Mouse (Mus musculus): Measurements from ENCODE around the gene Kcnj4. TPM values are rescaled to one million over a fixed set of nuclear protein-coding genes. Genes with fewer than 3 reads are reported as not detected.

Kcnj4 gene
- polyA plus RNA-seq, 1 experiment from 2014 or later, result 0.10 TPM

DNA sequence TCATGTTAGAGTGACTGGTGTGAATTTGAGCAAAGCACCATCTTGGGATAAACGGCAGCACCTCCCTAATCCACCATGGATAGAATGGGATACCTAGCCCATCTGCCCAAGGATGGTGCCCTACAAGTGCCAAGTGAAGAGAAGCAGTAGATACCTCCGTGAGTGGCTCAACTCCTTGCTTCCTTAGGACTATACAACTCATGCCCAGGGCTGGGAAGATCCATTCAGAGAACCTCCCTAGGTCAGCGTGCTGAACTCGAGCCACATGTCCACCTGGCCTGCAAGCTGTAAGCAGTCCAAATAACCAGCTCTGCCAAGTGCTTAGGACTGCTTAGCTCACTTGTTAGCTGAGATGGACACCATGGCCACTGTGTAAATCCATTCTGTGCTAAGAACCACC lies 22.2 kb upstream of the Kcnj4 start:
- H3K4me2 ChIP-seq, result no peak overlapping the region
- no peaks in the 10 kb centered on the region for H3K27me3 ChIP-seq (replicated peaks)
- no peaks in the 10 kb centered on the region for H3K4me1 ChIP-seq
- ATAC-seq (replicated peaks), result no peak
- H3K27ac ChIP-seq, result no peak overlapping the region
- H3K9me3 ChIP-seq, result no peaks in the 10 kb centered on the region
- H3K4me3 ChIP-seq, result no peak overlapping the region
- 80% methylated on average over 4 of the region's 4 CpGs for WGBS
- H3K9ac ChIP-seq, result no peak overlapping the region
- H3K36me3 ChIP-seq (replicated peaks), result peaks cover 41% of the 10 kb centered on the region

DNA sequence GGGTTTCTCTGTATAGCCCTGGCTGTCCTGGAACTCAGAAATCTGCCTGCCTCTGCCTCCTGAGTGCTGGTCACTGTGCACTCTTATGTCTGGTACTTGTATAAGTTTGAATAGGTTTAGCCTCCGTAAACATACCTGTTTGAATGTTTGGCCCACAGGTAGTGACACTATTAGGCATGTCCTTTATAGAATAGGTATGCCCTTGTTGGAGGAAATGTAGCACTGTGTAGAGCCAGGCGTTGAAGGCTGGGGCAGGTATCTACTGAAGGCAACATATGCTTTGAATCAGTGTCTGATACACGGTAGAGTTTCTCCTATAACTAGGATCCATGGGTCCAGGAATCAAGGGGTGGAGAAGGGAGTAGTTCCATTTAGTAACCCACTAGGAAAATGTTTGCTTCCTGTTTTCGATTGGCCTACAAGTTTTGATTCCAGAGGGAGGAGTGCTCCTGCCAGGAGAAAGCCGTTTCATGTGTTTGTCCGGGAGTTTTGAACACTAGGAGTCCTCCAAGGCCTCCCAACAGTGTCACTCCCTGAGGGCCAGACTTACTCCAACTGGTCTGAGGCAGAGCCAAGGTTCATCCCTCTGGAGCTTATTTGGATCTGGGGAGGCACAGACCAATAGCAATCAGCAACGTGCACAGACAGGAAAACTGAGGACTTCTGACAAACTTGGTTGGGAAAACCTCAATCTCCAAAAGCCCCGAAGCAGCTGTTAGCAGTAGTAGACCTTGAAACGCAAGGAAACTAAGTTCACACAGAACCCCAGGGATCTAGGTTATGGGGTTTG lies 21.1 kb upstream of the Kcnj4 start:
- no peak overlapping the region for H3K27ac ChIP-seq
- ATAC-seq (replicated peaks), result no peak; the same call in 1 of the 2 replicates
- 60% methylated on average over 9 of the region's 9 CpGs for WGBS

DNA sequence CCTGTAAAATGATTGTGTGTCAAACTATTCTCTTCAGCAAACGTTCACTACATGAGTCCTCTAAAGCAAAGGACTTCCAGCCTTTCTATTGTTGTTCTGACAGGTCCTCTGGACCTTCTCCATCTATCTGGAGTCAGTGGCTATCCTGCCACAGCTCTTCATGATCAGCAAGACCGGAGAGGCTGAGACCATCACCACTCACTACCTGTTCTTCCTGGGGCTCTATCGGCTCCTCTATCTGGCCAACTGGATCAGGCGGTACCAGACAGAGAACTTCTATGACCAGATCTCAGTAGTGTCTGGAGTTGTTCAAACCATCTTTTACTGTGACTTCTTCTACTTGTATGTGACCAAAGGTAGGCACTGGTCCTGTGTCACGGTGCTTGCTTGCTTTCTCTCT lies 20.5 kb upstream of the Kcnj4 start:
- H3K4me2 ChIP-seq, result no peak overlapping the region
- no peak overlapping the region for H3K4me3 ChIP-seq
- peaks cover 26% of the 10 kb centered on the region for H3K36me3 ChIP-seq (replicated peaks)
- no peaks in the 10 kb centered on the region for H3K27me3 ChIP-seq (replicated peaks)
- H3K4me1 ChIP-seq, result no peaks in the 10 kb centered on the region
- no peak overlapping the region for H3K27ac ChIP-seq
- no peaks in the 10 kb centered on the region for H3K9me3 ChIP-seq
- no peak for ATAC-seq (replicated peaks)
- 87% methylated on average over 5 of the region's 5 CpGs for WGBS
- no peak overlapping the region for H3K9ac ChIP-seq

More for the DNA sequence above, 21.1 kb upstream of the Kcnj4 start:
- Histone ChIP-seq H3K9me3 (no peaks in the 10 kb centered on the region), H3K36me3 (replicated peaks) (peaks cover 32% of the 10 kb centered on the region), H3K4me3 (no peak overlapping the region), H3K27me3 (replicated peaks) (no peaks in the 10 kb centered on the region), H3K4me1 (no peaks in the 10 kb centered on the region), H3K9ac (no peak overlapping the region), H3K4me2 (no peak overlapping the region)

DNA sequence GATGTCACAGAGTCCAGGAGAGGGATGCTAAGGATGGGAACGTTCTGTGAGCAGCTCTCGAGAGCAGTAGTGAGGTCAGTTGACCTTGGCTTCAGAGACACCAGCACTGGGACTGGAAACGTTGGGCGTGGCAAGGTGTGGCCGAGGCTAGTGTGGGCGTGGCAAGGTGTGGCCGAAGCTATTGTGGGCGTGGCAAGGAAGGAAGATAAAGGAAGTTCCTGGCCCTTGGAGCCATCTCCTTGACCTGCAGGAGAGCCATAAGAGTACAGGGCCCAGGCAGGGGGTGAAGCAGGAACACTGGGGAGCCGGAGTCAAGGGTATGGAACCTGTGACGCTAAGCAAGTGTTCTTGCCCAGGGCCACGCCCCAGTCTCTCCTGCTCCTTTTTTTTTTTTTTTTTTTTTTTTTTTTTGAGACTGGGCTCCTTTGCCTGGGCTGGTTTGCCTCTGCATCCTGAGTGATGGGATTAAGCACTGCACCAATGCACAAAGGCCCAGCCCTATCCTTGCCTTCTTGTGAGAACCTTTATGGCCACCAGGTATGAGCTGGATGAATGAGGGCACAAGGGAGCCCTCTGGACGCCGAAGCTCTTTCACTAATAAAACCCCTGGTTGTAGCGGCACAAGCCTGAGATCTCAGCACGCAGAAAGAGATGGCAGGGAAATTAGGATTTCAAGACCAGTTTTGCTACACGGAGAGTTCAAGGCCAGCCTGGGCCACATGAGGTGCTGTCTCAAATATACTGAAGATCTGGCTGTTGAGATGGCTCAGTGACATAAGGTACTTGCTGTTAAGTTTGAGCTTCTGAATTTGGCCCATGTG lies 14.6 kb upstream of the Kcnj4 start:
- H3K4me3 ChIP-seq, result no peak overlapping the region
- no peak overlapping the region for H3K4me2 ChIP-seq
- H3K27me3 ChIP-seq (replicated peaks), result peaks cover 38% of the 10 kb centered on the region
- H3K27ac ChIP-seq, result no peak overlapping the region
- no peak for ATAC-seq (replicated peaks)
- H3K9ac ChIP-seq, result no peak overlapping the region
- H3K36me3 ChIP-seq (replicated peaks), result no peaks in the 10 kb centered on the region
- 47% methylated on average over 16 of the region's 16 CpGs for WGBS
- peaks cover 13% of the 10 kb centered on the region for H3K4me1 ChIP-seq
- H3K9me3 ChIP-seq, result no peaks in the 10 kb centered on the region

DNA sequence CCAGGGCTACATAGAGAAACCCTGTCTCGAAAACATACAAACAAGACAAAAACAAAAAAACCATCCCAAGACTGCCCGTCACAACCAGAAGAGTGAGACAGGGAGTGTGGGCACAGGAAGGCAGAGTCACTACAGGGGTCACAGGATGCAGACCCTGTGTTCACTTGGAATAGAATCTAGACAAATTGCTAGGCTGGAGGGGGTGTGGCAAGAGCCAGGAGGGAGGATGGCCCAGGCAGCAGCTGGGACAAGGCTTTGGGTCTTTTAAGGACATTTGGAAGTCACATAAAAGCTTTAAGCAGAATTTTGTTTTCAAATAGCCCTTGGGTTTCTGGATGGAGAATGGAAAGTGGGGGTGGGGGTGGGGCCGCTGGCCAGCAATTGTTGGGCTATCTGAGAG lies 13.5 kb upstream of the Kcnj4 start:
- Histone ChIP-seq H3K36me3 (replicated peaks) (no peaks in the 10 kb centered on the region), H3K9ac (no peak overlapping the region), H3K27me3 (replicated peaks) (peaks cover 49% of the 10 kb centered on the region), H3K27ac (no peak overlapping the region), H3K9me3 (no peaks in the 10 kb centered on the region), H3K4me2 (no peak overlapping the region), H3K4me3 (no peak overlapping the region), H3K4me1 (peaks cover 13% of the 10 kb centered on the region)
- WGBS, result 89% methylated on average over 3 of the region's 3 CpGs
- ATAC-seq (replicated peaks), result no peak

DNA sequence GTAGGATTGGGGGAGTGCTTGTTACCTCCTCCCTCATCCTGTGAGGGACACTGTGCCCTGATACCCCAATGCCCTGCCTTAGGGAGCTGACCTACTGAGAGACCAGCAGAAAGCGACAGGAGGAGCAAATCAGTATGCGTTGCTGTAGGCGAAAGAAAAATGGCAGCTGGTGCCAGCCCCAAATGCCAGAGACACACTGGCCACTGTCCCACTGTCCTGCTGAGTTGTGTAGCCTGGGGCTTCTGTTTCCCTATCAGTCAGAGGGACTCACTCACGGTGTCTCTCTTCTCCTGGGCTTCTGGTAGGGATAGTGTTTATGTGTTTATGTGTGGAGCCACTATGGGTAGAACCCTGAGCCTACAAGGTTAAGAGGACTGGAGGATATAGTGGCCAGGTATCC lies 12.7 kb upstream of the Kcnj4 start:
- no peak overlapping the region for H3K27ac ChIP-seq
- H3K9me3 ChIP-seq, result no peaks in the 10 kb centered on the region
- H3K36me3 ChIP-seq (replicated peaks), result no peaks in the 10 kb centered on the region
- H3K27me3 ChIP-seq (replicated peaks), result peaks cover 56% of the 10 kb centered on the region
- no peak overlapping the region for H3K9ac ChIP-seq
- peaks cover 13% of the 10 kb centered on the region for H3K4me1 ChIP-seq
- 64% methylated on average over 4 of the region's 4 CpGs for WGBS
- H3K4me2 ChIP-seq, result no peak overlapping the region; the same call in 1 of the 2 replicates
- H3K4me3 ChIP-seq, result no peak overlapping the region
- no peak for ATAC-seq (replicated peaks)

DNA sequence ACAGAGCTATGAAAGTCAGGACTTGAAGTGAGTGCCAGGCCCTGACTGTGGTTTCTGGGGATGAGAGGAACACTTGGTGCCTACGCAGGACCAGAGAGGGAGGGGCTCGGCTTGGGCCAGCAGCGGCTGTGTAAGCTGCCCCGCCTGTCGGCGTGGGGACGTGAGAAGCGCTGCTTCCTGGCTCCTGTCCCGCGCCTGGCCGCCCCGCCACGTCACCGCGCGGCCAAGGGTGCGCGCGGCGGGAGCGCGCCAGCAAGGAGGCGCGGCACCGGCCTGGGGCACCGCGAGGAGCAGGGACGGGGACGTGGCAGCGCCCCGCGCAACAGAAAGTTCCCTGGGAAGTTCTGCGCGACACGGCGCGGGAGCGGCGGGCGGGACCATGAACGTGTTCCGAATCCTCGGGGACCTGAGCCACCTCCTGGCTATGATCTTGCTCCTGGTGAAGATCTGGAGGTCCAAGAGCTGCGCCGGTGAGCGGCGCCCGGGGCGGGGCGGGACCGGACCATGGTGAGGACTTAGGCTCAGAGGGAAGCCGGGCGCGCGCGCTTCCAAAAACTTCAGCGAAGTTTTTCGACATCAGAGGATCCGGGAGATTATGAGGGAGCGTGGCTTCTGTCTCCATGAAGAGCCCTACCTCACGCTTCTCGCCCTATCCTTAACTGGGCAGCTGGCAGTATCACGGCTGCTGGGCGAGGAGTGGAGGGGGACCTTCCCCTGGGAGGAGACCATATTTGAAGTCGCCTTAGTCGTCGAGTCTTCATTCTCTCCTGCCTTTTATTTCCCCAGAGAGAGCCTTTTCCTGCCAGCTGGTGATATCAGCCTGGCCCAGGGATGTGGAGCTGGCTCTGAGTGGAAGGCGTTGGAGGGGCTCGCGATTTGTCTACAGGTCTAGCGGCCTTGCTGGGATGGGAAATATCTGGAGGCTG lies 11.4 kb upstream of the Kcnj4 start, which contains the start of gene Kdelr3:
Kdelr3 (plus strand) TSS at position 241 of the 926 bp plus-strand sequence.
- Histone ChIP-seq H3K4me3 (peak within 1 kb of the TSS; percentile 42), H3K4me2 (peak within 1 kb of the TSS; percentile 83), H3K36me3 (replicated peaks) (no peaks in the 10 kb centered on the region), H3K9me3 (no peaks in the 10 kb centered on the region), H3K9ac (no peak within 1 kb of the TSS), H3K27me3 (replicated peaks) (peaks cover 60% of the 10 kb centered on the region), H3K27ac (no peak within 1 kb of the TSS), H3K4me1 (peaks cover 22% of the 10 kb centered on the region)
- ATAC-seq (replicated peaks), result no peak
- WGBS, result under 1% methylated on average over 71 of the region's 71 CpGs

DNA sequence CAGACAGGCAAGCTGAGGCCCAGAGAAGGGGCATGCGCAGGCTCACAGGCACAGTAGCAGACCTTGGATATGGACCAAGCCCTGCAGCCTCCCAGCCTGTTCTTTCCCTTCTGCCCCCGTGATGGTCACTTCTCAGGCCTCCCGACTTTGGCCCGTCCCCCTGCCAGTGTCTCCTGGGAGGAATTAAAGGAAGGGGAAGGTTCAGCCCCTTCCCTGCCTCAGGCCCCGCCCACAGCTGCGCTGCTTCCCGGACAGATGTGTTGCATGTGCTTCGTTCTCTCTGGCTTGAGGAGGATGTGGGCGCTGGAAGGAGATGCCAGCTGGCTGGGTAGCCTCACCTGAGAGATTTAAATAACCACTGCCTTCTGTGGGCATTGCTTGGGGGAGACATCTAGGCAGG lies 8.9 kb upstream of the Kcnj4 start:
- Histone ChIP-seq H3K9ac (no peak overlapping the region), H3K4me3 (no peak overlapping the region), H3K27me3 (replicated peaks) (peaks cover 74% of the 10 kb centered on the region), H3K27ac (no peak overlapping the region), H3K4me2 (no peak overlapping the region), H3K9me3 (no peaks in the 10 kb centered on the region), H3K4me1 (peaks cover 26% of the 10 kb centered on the region), H3K36me3 (replicated peaks) (no peaks in the 10 kb centered on the region)
- WGBS, result 9% methylated on average over 9 of the region's 9 CpGs
- no peak for ATAC-seq (replicated peaks)

DNA sequence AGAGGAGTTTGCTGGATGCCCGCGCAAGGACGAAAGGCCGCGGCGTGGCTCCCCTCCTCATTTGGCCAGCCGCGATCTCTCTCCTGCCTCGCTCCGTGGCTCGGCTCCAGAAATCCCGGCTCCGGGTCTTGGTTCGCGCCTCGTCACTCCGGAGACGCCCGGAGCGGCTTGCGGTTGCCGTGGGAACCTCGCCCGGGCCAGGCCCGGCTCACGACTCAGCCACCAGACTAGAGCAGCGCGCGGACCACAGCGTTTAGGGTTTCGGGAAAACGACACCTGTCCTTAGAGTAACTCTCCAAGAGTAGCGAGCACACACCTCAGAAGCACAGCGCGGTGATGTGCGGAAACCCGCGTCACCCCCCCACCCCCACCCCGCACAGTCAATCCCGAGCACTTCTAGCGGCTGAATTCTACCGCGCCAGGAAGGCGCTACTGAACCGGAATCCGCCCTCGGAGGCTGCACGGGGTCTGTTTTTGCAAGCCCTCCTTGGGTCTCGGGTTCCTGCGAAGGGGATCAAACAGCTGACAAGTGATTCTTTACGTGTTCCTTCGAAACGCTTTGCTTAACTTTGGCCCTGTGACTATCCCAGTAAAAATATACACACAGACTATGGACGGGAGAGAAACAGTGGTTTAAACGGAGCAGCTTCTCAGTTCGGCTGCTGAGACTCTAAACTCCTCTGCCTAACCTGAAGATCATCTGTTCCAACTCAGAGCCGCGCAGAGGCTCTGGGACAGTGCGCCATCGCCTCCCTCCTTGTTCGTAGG lies 6.7 kb upstream of the Kcnj4 start:
- Histone ChIP-seq H3K9ac (peak overlapping the region; percentile 18; the same call in 1 of the 2 replicates), H3K4me2 (peak overlapping the region; percentile 72), H3K4me1 (peaks cover 21% of the 10 kb centered on the region), H3K4me3 (peak overlapping the region; percentile 44), H3K27me3 (replicated peaks) (peaks cover 78% of the 10 kb centered on the region), H3K9me3 (no peaks in the 10 kb centered on the region), H3K36me3 (replicated peaks) (no peaks in the 10 kb centered on the region), H3K27ac (no peak overlapping the region)
- peak; percentile 90 for ATAC-seq (replicated peaks)
- WGBS, result under 1% methylated on average over 61 of the region's 61 CpGs

DNA sequence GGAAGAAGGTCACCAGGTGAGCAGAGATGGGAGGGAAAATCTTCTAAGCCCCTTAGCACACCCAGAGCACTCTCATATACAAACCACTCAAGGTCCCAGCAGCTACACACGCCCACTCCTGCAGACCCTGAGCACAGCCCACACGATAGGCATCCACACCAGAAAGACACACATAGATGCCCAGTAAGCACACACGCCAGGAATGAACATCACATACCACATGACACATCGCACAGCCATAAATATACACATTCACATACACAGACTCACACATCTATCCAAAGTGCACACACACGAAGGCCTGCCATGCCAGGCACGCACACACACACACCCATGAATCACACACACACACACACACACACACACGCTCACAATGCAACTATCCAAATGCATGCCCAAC lies 5.4 kb upstream of the Kcnj4 start:
- Histone ChIP-seq H3K27me3 (replicated peaks) (peaks cover 73% of the 10 kb centered on the region), H3K27ac (no peak overlapping the region), H3K9me3 (no peaks in the 10 kb centered on the region), H3K4me3 (no peak overlapping the region), H3K36me3 (replicated peaks) (no peaks in the 10 kb centered on the region), H3K4me1 (peaks cover 21% of the 10 kb centered on the region), H3K9ac (no peak overlapping the region), H3K4me2 (no peak overlapping the region)
- WGBS, result 83% methylated on average over 7 of the region's 7 CpGs
- ATAC-seq (replicated peaks), result no peak

DNA sequence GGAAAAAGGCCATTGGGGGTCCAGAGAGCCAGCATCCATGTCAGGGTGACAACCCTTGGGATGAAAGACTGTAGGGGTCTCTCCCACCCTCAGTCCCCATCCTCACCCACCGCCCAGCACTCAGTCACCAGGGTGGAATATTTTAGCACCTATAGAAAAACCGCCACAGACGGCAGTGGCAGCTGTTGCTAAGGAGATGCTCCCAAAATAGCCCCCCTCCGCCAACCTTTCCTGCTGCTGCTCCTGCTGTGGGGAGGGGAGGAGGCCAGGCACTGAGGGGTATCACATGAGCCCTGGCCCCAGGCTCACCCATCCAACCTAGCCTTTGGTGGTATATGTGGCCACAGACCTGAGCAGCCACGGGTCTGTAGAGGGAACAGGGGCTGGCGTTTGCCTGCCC lies 5.0 kb upstream of the Kcnj4 start:
- WGBS, result 36% methylated on average over 6 of the region's 6 CpGs
- no peak for ATAC-seq (replicated peaks)
- H3K36me3 ChIP-seq (replicated peaks), result no peaks in the 10 kb centered on the region
- no peak overlapping the region for H3K27ac ChIP-seq
- no peaks in the 10 kb centered on the region for H3K9me3 ChIP-seq
- peaks cover 73% of the 10 kb centered on the region for H3K27me3 ChIP-seq (replicated peaks)
- no peak overlapping the region for H3K9ac ChIP-seq
- peaks cover 26% of the 10 kb centered on the region for H3K4me1 ChIP-seq
- no peak overlapping the region for H3K4me3 ChIP-seq
- H3K4me2 ChIP-seq, result no peak overlapping the region
